Mouse (Mus musculus): ENCODE results near the gene Pfkfb2. TPM values are rescaled to one million over a fixed set of nuclear protein-coding genes. Genes with fewer than 3 reads are reported as not detected.

Gene Pfkfb2
- polyA plus RNA-seq, 1 experiment from 2014 or later, result 13.5 TPM

GRCm38 (mm10) chr1:130734852-130735251 is 5.8 kb upstream of the Pfkfb2 start:
- Histone ChIP-seq H3K4me1 (ENCODE audit: insufficient read depth, low read depth, low read length) (peaks cover 4% of the 10 kb centered on the region; the same call in 1 of the 2 replicates), H3K4me2 (replicated peaks; ENCODE audit: low read depth, low read length) (peak overlapping the region; percentile 54), H3K9me3 (ENCODE audit: low read length) (no peaks in the 10 kb centered on the region), H3K36me3 (ENCODE audit: insufficient read depth, low read length) (no peaks in the 10 kb centered on the region), H3K27me3 (replicated peaks; ENCODE audit: insufficient read depth, low read length) (no peaks in the 10 kb centered on the region), H3K4me3 (ENCODE audit: low read depth, low read length) (peak overlapping the region; percentile 44), H3K27ac (ENCODE audit: low read length) (peak overlapping the region; percentile 86), H3K9ac (replicated peaks; ENCODE audit: low read depth) (0 out of 2 replicates have a peak overlapping the region, but pooled peaks have one; percentile 32)
- ATAC-seq (no peak), DNase-seq (ENCODE audit: low spot score) (peak; percentile 51)
- WGBS, result 21% methylated on average over 8 of the region's 8 CpGs
- TF ChIP-seq CTCF (IDR thresholded peaks at IDR 0.05), result no peak
- peak; percentile 74 for TF ChIP-seq EP300 (IDR thresholded peaks at IDR 0.05)

GRCm38 (mm10) chr1:130734452-130734851 is 5.4 kb upstream of the Pfkfb2 start:
- DNase-seq (ENCODE audit: low spot score) (peak; percentile 61), ATAC-seq (0 out of 2 replicates have a peak, but pooled peaks have one; percentile 2)
- 25% methylated on average over 5 of the region's 5 CpGs for WGBS
- Histone ChIP-seq H3K9me3 (ENCODE audit: low read length) (no peaks in the 10 kb centered on the region), H3K4me3 (ENCODE audit: low read depth, low read length) (peak overlapping the region; percentile 44), H3K27me3 (replicated peaks; ENCODE audit: insufficient read depth, low read length) (no peaks in the 10 kb centered on the region), H3K9ac (replicated peaks; ENCODE audit: low read depth) (0 out of 2 replicates have a peak overlapping the region, but pooled peaks have one; percentile 32), H3K4me2 (replicated peaks; ENCODE audit: low read depth, low read length) (peak overlapping the region; percentile 54), H3K36me3 (ENCODE audit: insufficient read depth, low read length) (no peaks in the 10 kb centered on the region), H3K4me1 (ENCODE audit: insufficient read depth, low read depth, low read length) (peaks cover 3% of the 10 kb centered on the region; the same call in 1 of the 2 replicates), H3K27ac (ENCODE audit: low read length) (peak overlapping the region; percentile 86)
- no peak for TF ChIP-seq EP300 (IDR thresholded peaks at IDR 0.05)
- TF ChIP-seq CTCF (IDR thresholded peaks at IDR 0.05), result no peak

DNA sequence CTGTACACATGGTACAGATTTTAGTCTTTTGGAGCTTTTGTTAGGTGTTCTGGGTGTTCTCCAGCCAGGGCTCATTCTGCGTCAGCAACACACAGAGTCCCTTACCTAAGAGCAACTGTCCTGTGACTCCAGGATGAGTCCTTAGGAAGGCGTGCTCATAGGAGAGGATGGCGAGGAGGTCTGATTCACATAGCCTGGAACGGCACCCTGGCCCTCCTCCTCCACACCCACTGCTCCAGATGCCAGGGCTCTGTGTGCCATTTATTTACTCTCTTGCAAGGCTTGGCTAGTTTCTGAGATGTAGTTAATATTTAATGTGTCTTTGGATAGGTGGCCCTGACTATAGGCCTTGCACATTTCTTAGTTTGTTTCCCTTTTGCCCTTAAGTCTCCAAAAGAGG is 4.6 kb upstream of the Pfkfb2 start:
- Histone ChIP-seq H3K4me3 (ENCODE audit: low read depth, low read length) (peak overlapping the region; percentile 44), H3K36me3 (ENCODE audit: insufficient read depth, low read length) (no peaks in the 10 kb centered on the region), H3K4me2 (replicated peaks; ENCODE audit: low read depth, low read length) (peak overlapping the region; percentile 54), H3K27ac (ENCODE audit: low read length) (peak overlapping the region; percentile 86), H3K9me3 (ENCODE audit: low read length) (no peaks in the 10 kb centered on the region), H3K4me1 (ENCODE audit: insufficient read depth, low read depth, low read length) (peaks cover 3% of the 10 kb centered on the region; the same call in 1 of the 2 replicates), H3K27me3 (replicated peaks; ENCODE audit: insufficient read depth, low read length) (no peaks in the 10 kb centered on the region), H3K9ac (replicated peaks; ENCODE audit: low read depth) (peak overlapping the region; percentile 43; the same call in 1 of the 2 replicates)
- DNase-seq (ENCODE audit: low spot score) (peak; percentile 88), ATAC-seq (peak; percentile 76)
- WGBS, result 64% methylated on average over 4 of the region's 4 CpGs
- TF ChIP-seq CTCF (IDR thresholded peaks at IDR 0.05) (no peak), EP300 (IDR thresholded peaks at IDR 0.05) (peak; percentile 67)

DNA sequence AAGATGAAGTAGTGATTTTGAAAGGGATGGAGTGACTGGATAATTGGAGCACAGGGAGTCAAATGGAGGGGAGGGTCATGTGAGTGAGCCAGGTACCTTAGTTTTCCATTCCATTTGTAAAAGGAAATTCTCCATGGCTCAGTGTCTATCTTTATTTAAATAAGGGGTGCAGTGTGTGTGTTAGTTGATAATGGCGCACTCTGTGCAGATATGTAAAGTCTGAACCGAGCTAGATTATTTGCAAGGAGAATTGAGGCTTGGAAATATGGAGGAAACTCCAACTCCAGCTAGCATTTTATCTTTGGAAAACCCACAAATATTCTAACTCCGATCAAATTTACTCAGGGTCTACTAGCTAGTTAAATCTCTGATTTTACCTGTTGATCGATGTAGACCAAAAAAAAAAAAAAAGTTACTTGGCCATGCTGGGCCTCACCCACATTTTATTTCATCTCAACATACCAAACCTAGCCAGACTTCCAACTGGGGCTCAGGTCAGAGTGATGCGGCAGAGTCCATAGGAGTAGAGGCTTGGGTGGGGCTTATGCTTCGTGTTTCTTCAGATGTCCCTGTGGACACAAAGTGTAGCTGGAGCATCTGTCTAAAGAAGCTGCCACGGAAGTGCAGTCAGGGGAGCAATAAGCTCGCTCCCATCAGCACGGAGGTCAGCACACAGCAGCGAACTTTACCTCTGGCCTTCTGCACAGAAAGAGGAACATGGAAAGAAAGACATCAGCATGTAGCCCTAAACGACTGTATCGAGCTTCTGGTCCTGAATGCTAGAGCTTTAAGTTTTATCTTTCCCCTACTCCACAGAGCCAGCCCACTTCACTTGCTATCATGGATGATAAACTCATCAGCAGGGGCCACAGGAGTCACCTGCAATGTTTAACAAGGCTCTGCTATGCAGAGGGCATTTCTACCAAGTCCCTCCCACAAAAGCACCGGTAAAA is 3.9 kb upstream of the Pfkfb2 start:
- Histone ChIP-seq H3K9me3 (ENCODE audit: low read length) (no peaks in the 10 kb centered on the region), H3K27me3 (replicated peaks; ENCODE audit: insufficient read depth, low read length) (no peaks in the 10 kb centered on the region), H3K4me2 (replicated peaks; ENCODE audit: low read depth, low read length) (peak overlapping the region; percentile 54), H3K4me1 (ENCODE audit: insufficient read depth, low read depth, low read length) (peaks cover 3% of the 10 kb centered on the region; the same call in 1 of the 2 replicates), H3K9ac (replicated peaks; ENCODE audit: low read depth) (peak overlapping the region; percentile 43), H3K36me3 (ENCODE audit: insufficient read depth, low read length) (no peaks in the 10 kb centered on the region), H3K27ac (ENCODE audit: low read length) (peak overlapping the region; percentile 86), H3K4me3 (ENCODE audit: low read depth, low read length) (peak overlapping the region; percentile 44)
- no peak for DNase-seq (ENCODE audit: low spot score)
- WGBS, result 59% methylated on average over 13 of the region's 13 CpGs
- TF ChIP-seq CTCF (IDR thresholded peaks at IDR 0.05), result no peak
- TF ChIP-seq EP300 (IDR thresholded peaks at IDR 0.05), result no peak
- no peak for ATAC-seq

DNA sequence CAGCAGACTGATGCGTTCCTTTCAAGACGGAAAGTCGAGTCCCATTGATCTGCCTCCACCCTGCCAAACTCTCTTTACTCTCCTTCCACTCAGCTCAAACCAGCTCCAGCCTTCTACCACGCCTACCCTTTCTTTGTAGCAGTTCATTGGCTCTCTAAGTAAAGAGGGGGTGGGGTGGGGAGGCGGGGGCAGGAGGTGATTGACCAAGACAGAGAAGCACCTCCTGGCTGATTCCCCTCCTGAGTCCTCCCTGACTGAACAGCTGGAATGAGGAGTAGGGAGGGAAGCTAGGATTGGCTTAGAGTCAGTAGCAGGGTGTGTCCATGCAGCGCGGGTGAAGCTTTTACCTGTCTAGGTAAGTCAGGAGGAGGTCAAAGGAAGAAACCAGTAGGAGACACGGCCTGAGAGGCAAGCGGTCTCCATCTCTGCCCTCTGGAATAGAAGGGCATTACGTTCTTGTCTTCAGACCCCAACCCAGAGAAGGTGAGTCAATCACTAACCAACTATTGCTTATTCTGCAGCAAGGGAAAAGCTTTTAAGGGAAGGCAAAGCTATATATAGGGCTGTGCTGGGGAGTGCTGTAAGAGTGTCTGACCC is 2.8 kb upstream of the Pfkfb2 start, which contains the start of gene AA986860:
Gene AA986860 (plus strand): TSS at position 236 of the 597 bp plus-strand sequence.
- ATAC-seq, result peak; percentile 88
- H3K36me3 ChIP-seq (ENCODE audit: insufficient read depth, low read length), result no peaks in the 10 kb centered on the region
- H3K27me3 ChIP-seq (replicated peaks; ENCODE audit: insufficient read depth, low read length), result no peaks in the 10 kb centered on the region
- H3K4me3 ChIP-seq (ENCODE audit: low read depth, low read length), result peak within 1 kb of the TSS; percentile 44
- peak; percentile 94 for DNase-seq (ENCODE audit: low spot score)
- no peaks in the 10 kb centered on the region for H3K9me3 ChIP-seq (ENCODE audit: low read length)
- peak within 1 kb of the TSS; percentile 54 for H3K4me2 ChIP-seq (replicated peaks; ENCODE audit: low read depth, low read length)
- H3K4me1 ChIP-seq (ENCODE audit: insufficient read depth, low read depth, low read length), result peaks cover 3% of the 10 kb centered on the region; the same call in 1 of the 2 replicates
- TF ChIP-seq EP300 (IDR thresholded peaks at IDR 0.05) (no peak), CTCF (IDR thresholded peaks at IDR 0.05) (no peak)
- WGBS, result 11% methylated on average over 10 of the region's 10 CpGs
- H3K9ac ChIP-seq (replicated peaks; ENCODE audit: low read depth), result peak within 1 kb of the TSS; percentile 43
- peak within 1 kb of the TSS; percentile 86 for H3K27ac ChIP-seq (ENCODE audit: low read length)

DNA sequence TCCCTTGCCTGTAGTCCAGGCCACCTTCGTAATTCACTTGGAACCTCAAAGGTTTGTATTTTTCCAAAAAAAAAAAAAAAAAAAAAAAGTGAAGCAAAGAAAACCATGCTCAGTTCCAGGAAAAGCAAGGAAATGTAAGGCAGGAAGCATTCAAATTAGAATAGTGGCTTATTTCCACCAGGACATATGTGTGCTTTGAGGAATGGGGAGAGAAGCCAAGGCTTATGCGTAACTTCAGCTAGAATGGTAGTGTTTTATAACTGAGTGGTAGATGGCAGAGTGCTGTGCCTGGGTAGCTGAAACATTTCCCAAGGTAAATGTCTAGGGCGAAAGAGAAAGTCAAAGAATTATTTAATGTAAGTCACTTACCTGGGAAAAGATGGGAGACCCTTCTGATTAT is 345 bp downstream of the Pfkfb2 start:
- Histone ChIP-seq H3K36me3 (ENCODE audit: insufficient read depth, low read length) (no peaks in the 10 kb centered on the region), H3K9ac (replicated peaks; ENCODE audit: low read depth) (no peak overlapping the region), H3K4me2 (replicated peaks; ENCODE audit: low read depth, low read length) (no peak overlapping the region), H3K27me3 (replicated peaks; ENCODE audit: insufficient read depth, low read length) (no peaks in the 10 kb centered on the region), H3K27ac (ENCODE audit: low read length) (no peak overlapping the region), H3K4me1 (ENCODE audit: insufficient read depth, low read depth, low read length) (no peaks in the 10 kb centered on the region; the same call in 1 of the 2 replicates), H3K4me3 (ENCODE audit: low read depth, low read length) (no peak overlapping the region), H3K9me3 (ENCODE audit: low read length) (no peaks in the 10 kb centered on the region)
- DNase-seq (ENCODE audit: low spot score), result no peak
- ATAC-seq, result no peak
- 90% methylated on average over 3 of the region's 3 CpGs for WGBS
- TF ChIP-seq EP300 (IDR thresholded peaks at IDR 0.05) (no peak), CTCF (IDR thresholded peaks at IDR 0.05) (no peak)

All from lung, postnatal 0 days (tissue).